Mouse (Mus musculus): ENCODE measurements around the gene Gm28168.
"Not testable (repeated sequence)": the region's sequence is repeated elsewhere in the genome, so short reads cannot be mapped to it uniquely, and the experiment has no call there.

Gene Gm28168

GRCm38 (mm10) chr1:117927715-117928114, at the start of gene Gm28168:
Gm28168 (plus strand) TSS chr1:117928015.
- not testable (repeated sequence) for DNase-seq (ENCODE audit: low spot score in 2 of 2)

GRCm38 (mm10) chr1:117965639-117966038, 37.8 kb downstream of the Gm28168 start, which contains the start of gene Gm7145:
Gm7145 (plus strand) TSS chr1:117965939.
- no peak for DNase-seq (ENCODE audit: low spot score in 2 of 2)
